Mouse (Mus musculus): ENCODE measurements at regions not wholly inside any gene's neighbourhood (a gene's known extent, or its start where the extent isn't known, plus 50 kb on each side); places are given as distances from the start of the nearest gene placed in this dataset.

DNA sequence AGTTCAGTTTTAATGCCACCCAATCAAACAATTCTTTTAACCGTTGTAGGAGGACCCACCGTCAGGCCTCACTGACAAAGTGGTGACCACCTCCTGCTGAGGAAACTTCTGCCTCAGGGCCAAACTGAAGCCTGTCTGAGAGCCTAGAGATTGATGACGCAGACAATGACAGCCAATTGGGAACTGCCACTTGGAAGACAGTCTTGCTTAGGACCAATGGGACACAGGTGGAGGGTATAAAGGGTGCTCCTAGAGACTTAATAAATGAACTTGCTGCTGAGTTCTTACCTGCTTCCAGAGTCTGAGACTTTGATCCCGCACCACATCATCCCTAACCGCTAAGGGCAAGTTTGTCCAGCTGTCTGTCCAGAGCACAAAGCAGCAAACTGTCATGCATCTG, 80.0 kb downstream of the Tbx4 start:
- WGBS, result 83% methylated on average over 5 of the region's 5 CpGs
- no peaks in the 10 kb centered on the region for H3K4me1 ChIP-seq (ENCODE audit: control insufficient read depth, insufficient read depth, low read length)
- H3K4me3 ChIP-seq (ENCODE audit: low read length), result no peak overlapping the region
- no peak overlapping the region for H3K4me2 ChIP-seq (ENCODE audit: low read depth, low read length)
- no peak overlapping the region for H3K27ac ChIP-seq (ENCODE audit: low read length)
- no peaks in the 10 kb centered on the region for H3K27me3 ChIP-seq (ENCODE audit: control insufficient read depth, insufficient read depth, low read length)
- ATAC-seq (replicated peaks; ENCODE audit: extremely low read depth, insufficient read depth, low FRiP score), result no peak
- H3K9me3 ChIP-seq (replicated peaks; ENCODE audit: control insufficient read depth, low read length), result 0 out of 2 replicates have a peak, but pooled peaks cover 2% of the 10 kb centered on the region
- no peak overlapping the region for H3K9ac ChIP-seq (ENCODE audit: low read length)
- no peaks in the 10 kb centered on the region for H3K36me3 ChIP-seq (ENCODE audit: control insufficient read depth, insufficient read depth)

DNA sequence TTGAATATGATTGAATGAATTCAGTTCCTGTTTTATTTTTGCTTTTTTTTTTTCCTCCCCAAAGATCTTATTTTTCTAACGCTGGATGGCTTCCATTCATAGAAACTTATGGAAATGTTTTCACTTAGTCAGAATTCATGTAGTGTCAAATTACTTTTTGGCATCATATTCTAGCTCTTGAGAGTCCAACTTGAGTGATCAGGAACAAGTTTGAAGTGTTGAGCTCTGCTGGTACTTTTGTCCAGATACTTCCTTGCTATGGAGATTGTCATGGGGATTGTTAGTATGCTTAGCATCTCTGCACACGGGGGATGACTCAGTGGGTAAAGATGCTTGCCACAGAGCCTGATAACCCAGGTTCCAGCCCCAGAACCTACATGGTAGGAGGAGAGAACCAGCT, 84.1 kb downstream of the Tbx4 start:
- Histone ChIP-seq H3K9me3 (replicated peaks; ENCODE audit: control insufficient read depth, low read length) (0 out of 2 replicates have a peak, but pooled peaks cover 2% of the 10 kb centered on the region), H3K27me3 (ENCODE audit: control insufficient read depth, insufficient read depth, low read length) (peaks cover 7% of the 10 kb centered on the region; the same call in 1 of the 2 replicates), H3K36me3 (ENCODE audit: control insufficient read depth, insufficient read depth) (no peaks in the 10 kb centered on the region), H3K4me3 (ENCODE audit: low read length) (no peak overlapping the region), H3K4me2 (ENCODE audit: low read depth, low read length) (no peak overlapping the region), H3K27ac (ENCODE audit: low read length) (no peak overlapping the region), H3K4me1 (ENCODE audit: control insufficient read depth, insufficient read depth, low read length) (no peaks in the 10 kb centered on the region), H3K9ac (ENCODE audit: low read length) (no peak overlapping the region)
- no peak for ATAC-seq (replicated peaks; ENCODE audit: extremely low read depth, insufficient read depth, low FRiP score)
- WGBS, result 35% methylated on average over 2 of the region's 2 CpGs

DNA sequence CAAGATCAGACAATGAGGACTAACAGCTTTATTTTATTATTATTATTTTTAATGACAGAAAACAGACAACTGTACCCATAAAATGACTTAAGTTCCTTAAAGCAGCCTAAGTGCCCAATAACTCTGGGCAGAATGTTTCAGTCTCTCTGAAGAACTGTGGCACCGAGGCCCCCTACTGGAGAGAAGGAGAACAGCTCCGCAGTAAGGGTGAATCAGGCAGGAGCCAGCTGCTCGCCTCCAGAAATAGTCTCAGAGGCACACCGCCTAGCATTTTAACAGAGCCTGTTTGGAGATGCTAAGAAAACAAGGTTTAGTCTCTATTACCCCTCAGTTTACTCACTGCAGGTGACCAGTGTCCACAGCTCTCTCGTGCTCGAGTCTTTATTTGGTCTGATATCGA, 86.2 kb downstream of the Tbx4 start:
- H3K9ac ChIP-seq (ENCODE audit: low read length), result no peak overlapping the region
- H3K27me3 ChIP-seq (ENCODE audit: control insufficient read depth, insufficient read depth, low read length), result peaks cover 7% of the 10 kb centered on the region; the same call in 1 of the 2 replicates
- H3K27ac ChIP-seq (ENCODE audit: low read length), result no peak overlapping the region
- 0 out of 2 replicates have a peak, but pooled peaks cover 2% of the 10 kb centered on the region for H3K9me3 ChIP-seq (replicated peaks; ENCODE audit: control insufficient read depth, low read length)
- no peaks in the 10 kb centered on the region for H3K36me3 ChIP-seq (ENCODE audit: control insufficient read depth, insufficient read depth)
- H3K4me1 ChIP-seq (ENCODE audit: control insufficient read depth, insufficient read depth, low read length), result no peaks in the 10 kb centered on the region
- WGBS, result 23% methylated on average over 7 of the region's 7 CpGs
- no peak overlapping the region for H3K4me2 ChIP-seq (ENCODE audit: low read depth, low read length)
- no peak for ATAC-seq (replicated peaks; ENCODE audit: extremely low read depth, insufficient read depth, low FRiP score)
- no peak overlapping the region for H3K4me3 ChIP-seq (ENCODE audit: low read length)

DNA sequence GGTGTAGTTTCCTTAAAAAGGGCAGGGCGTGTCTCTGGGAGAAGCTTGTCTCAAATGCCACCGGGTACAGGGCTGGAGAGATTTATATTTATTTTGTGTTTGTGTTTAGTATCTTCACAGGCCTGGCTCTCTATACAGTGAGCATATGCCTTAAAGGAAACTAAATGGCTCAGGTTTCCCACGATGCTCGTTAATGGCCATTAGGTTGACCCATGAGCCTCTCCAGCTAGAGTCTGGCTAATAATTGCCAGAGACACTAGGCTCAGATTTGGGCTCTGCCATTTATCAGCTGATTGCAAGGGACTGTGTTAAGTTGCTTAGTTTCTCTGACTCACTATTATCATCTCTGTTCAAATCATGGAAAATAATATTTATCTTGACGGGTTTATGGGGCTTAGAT, 87.5 kb downstream of the Tbx4 start:
- H3K36me3 ChIP-seq (ENCODE audit: control insufficient read depth, insufficient read depth), result no peaks in the 10 kb centered on the region
- no peak overlapping the region for H3K27ac ChIP-seq (ENCODE audit: low read length)
- H3K4me3 ChIP-seq (ENCODE audit: low read length), result no peak overlapping the region
- no peak overlapping the region for H3K9ac ChIP-seq (ENCODE audit: low read length)
- WGBS, result 67% methylated on average over 5 of the region's 5 CpGs
- no peak for ATAC-seq (replicated peaks; ENCODE audit: extremely low read depth, insufficient read depth, low FRiP score)
- H3K27me3 ChIP-seq (ENCODE audit: control insufficient read depth, insufficient read depth, low read length), result peaks cover 7% of the 10 kb centered on the region; the same call in 1 of the 2 replicates
- no peak overlapping the region for H3K4me2 ChIP-seq (ENCODE audit: low read depth, low read length)
- 0 out of 2 replicates have a peak, but pooled peaks cover 2% of the 10 kb centered on the region for H3K9me3 ChIP-seq (replicated peaks; ENCODE audit: control insufficient read depth, low read length)
- no peaks in the 10 kb centered on the region for H3K4me1 ChIP-seq (ENCODE audit: control insufficient read depth, insufficient read depth, low read length)

DNA sequence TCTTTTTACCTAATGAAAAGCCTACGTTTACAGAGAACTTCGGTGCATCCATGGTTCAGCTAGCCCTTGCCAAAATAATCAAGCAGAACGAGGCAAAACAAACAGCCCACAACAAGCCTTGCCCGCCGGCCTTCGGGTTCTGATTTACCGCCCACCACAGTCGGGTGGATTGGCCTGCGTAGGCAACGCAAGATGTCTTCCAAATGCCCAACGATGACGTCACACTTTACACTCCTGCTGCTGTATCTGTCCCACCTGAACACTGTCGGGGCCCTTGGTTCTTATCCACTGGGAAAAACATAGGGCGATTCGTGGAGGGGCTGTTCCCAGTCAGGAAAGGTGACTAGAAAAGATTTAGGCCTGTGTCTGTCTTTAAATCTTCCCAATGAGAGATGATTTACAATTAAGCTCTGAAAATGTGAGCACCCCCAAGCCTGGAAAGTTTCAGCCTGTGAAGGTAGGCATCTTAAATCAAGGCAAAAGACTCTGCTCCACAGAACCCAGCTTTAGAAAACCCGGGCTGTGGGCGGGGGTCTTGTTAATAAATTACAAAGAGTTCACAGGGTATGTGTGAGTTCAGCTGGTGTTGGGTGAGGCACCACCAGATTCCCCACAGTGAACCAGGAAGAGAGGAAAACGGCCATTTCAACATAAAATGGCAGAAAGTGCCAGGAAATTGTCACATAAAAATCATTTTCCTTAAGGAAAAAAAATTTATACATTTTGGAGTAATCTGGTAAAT, 90.6 kb downstream of the Tbx4 start:
- Histone ChIP-seq H3K4me1 (ENCODE audit: control insufficient read depth, insufficient read depth, low read length) (no peaks in the 10 kb centered on the region), H3K4me2 (ENCODE audit: low read depth, low read length) (no peak overlapping the region), H3K9me3 (replicated peaks; ENCODE audit: control insufficient read depth, low read length) (no peaks in the 10 kb centered on the region), H3K27ac (ENCODE audit: low read length) (no peak overlapping the region), H3K36me3 (ENCODE audit: control insufficient read depth, insufficient read depth) (no peaks in the 10 kb centered on the region), H3K27me3 (ENCODE audit: control insufficient read depth, insufficient read depth, low read length) (peaks cover 7% of the 10 kb centered on the region; the same call in 1 of the 2 replicates), H3K9ac (ENCODE audit: low read length) (no peak overlapping the region), H3K4me3 (ENCODE audit: low read length) (no peak overlapping the region)
- no peak for ATAC-seq (replicated peaks; ENCODE audit: extremely low read depth, insufficient read depth, low FRiP score)
- WGBS, result 80% methylated on average over 18 of the region's 18 CpGs

DNA sequence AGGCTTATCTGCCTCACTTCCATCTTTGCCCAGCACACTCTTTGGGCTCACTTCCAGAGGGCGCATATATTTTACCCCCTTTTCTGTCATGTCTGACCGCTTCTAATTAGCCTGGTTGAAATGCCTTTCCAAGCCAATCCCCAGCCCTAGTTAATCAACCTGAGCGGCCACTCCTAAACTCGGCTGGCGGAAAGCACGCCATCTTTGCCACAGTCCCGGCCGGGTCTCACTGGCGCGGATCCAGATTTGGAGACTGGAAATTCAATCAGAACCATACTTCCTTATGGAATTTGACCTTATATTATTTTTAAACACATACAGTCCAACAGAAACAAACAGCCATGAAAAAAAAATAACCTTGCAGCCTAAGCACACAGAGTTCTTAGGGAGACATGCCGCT, 94.2 kb downstream of the Tbx4 start:
- Histone ChIP-seq H3K27me3 (ENCODE audit: control insufficient read depth, insufficient read depth, low read length) (no peaks in the 10 kb centered on the region), H3K27ac (ENCODE audit: low read length) (no peak overlapping the region), H3K4me3 (ENCODE audit: low read length) (no peak overlapping the region), H3K36me3 (ENCODE audit: control insufficient read depth, insufficient read depth) (no peaks in the 10 kb centered on the region), H3K4me1 (ENCODE audit: control insufficient read depth, insufficient read depth, low read length) (no peaks in the 10 kb centered on the region), H3K9me3 (replicated peaks; ENCODE audit: control insufficient read depth, low read length) (no peaks in the 10 kb centered on the region), H3K9ac (ENCODE audit: low read length) (no peak overlapping the region), H3K4me2 (ENCODE audit: low read depth, low read length) (no peak overlapping the region)
- no peak for ATAC-seq (replicated peaks; ENCODE audit: extremely low read depth, insufficient read depth, low FRiP score)
- 81% methylated on average over 11 of the region's 11 CpGs for WGBS

DNA sequence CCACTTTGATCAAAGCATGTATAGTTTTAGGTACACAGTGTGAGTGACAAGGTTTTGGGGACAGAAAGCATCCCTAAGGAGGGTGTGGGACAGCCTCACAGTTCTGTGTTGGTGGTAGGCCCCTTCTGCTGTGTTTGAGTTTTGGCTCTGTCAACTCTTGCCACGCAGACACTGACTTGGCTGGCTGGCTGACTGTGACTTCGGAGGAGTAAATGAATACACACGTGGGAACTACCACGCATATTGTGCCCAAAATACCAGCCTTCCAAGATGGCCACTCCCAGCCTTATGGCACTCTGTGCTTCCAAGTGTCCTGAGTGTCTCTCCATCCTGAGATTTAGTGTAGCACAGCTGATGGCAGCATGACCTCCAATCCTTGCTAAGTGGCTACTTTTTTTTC, 95.3 kb downstream of the Tbx4 start:
- no peaks in the 10 kb centered on the region; the same call in 1 of the 2 replicates for H3K27me3 ChIP-seq (ENCODE audit: control insufficient read depth, insufficient read depth, low read length)
- H3K4me1 ChIP-seq (ENCODE audit: control insufficient read depth, insufficient read depth, low read length), result no peaks in the 10 kb centered on the region
- no peak overlapping the region for H3K4me2 ChIP-seq (ENCODE audit: low read depth, low read length)
- H3K4me3 ChIP-seq (ENCODE audit: low read length), result no peak overlapping the region
- no peaks in the 10 kb centered on the region for H3K36me3 ChIP-seq (ENCODE audit: control insufficient read depth, insufficient read depth)
- H3K27ac ChIP-seq (ENCODE audit: low read length), result no peak overlapping the region
- ATAC-seq (replicated peaks; ENCODE audit: extremely low read depth, insufficient read depth, low FRiP score), result no peak
- no peaks in the 10 kb centered on the region for H3K9me3 ChIP-seq (replicated peaks; ENCODE audit: control insufficient read depth, low read length)
- WGBS, result 77% methylated on average over 4 of the region's 4 CpGs
- H3K9ac ChIP-seq (ENCODE audit: low read length), result no peak overlapping the region

DNA sequence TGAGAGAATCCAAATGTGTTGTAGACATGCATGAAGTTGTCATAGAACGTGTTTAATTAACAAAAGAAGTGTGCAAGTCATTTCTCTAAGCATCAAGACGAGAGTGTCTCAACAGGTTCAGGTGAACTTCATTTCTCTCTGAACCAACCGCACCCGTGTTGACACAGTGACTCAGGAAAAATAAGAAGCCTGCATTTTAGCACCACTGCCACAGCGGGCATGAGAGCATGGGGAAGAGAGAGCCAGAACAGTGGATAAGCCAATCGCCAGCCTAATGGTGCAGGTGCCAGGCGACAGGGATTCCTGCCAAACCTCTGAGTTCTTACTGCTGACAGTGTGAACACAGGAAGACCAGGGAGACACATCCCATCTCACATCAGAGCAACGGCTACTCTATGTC, 100.1 kb downstream of the Tbx4 start:
- H3K9ac ChIP-seq (ENCODE audit: low read length), result no peak overlapping the region
- H3K27ac ChIP-seq (ENCODE audit: low read length), result no peak overlapping the region
- H3K4me1 ChIP-seq (ENCODE audit: control insufficient read depth, insufficient read depth, low read length), result peaks cover 2% of the 10 kb centered on the region; the same call in 1 of the 2 replicates
- no peaks in the 10 kb centered on the region for H3K9me3 ChIP-seq (replicated peaks; ENCODE audit: control insufficient read depth, low read length)
- no peak overlapping the region for H3K4me2 ChIP-seq (ENCODE audit: low read depth, low read length)
- ATAC-seq (replicated peaks; ENCODE audit: extremely low read depth, insufficient read depth, low FRiP score), result no peak
- H3K36me3 ChIP-seq (ENCODE audit: control insufficient read depth, insufficient read depth), result no peaks in the 10 kb centered on the region
- H3K27me3 ChIP-seq (ENCODE audit: control insufficient read depth, insufficient read depth, low read length), result peaks cover 6% of the 10 kb centered on the region
- no peak overlapping the region for H3K4me3 ChIP-seq (ENCODE audit: low read length)
- WGBS, result 67% methylated on average over 8 of the region's 8 CpGs

DNA sequence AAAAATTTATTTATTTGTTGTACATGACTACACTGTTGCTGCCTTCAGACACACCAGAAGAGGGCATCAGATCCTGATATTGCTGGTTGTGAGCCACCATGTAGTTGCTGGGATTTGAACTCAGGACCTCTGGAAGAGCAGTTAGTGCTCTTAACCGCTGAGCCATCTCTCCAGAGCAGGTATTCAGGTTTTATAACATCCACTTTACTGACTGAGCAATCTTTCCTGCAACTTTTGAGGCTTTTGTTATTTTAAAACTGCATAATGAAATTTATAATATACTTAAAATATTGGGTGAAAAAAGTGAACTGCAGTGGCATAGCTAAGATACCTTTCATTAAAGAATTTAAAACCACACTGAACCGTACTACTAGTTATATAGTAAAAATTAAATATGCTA, 101.0 kb downstream of the Tbx4 start:
- H3K4me1 ChIP-seq (ENCODE audit: control insufficient read depth, insufficient read depth, low read length), result peaks cover 2% of the 10 kb centered on the region; the same call in 1 of the 2 replicates
- no peaks in the 10 kb centered on the region for H3K9me3 ChIP-seq (replicated peaks; ENCODE audit: control insufficient read depth, low read length)
- no peak overlapping the region for H3K9ac ChIP-seq (ENCODE audit: low read length)
- no peak overlapping the region for H3K27ac ChIP-seq (ENCODE audit: low read length)
- H3K4me2 ChIP-seq (ENCODE audit: low read depth, low read length), result no peak overlapping the region
- H3K36me3 ChIP-seq (ENCODE audit: control insufficient read depth, insufficient read depth), result no peaks in the 10 kb centered on the region
- ATAC-seq (replicated peaks; ENCODE audit: extremely low read depth, insufficient read depth, low FRiP score), result no peak
- H3K4me3 ChIP-seq (ENCODE audit: low read length), result no peak overlapping the region
- 95% methylated on average over 2 of the region's 2 CpGs for WGBS
- H3K27me3 ChIP-seq (ENCODE audit: control insufficient read depth, insufficient read depth, low read length), result peaks cover 6% of the 10 kb centered on the region

Data from heart, embryonic 16.5 days (tissue).